Mouse (Mus musculus) lung, embryonic 14.5 days (tissue): ENCODE measurements around the gene Pgrmc2. TPM values are rescaled to one million over a fixed set of nuclear protein-coding genes. Genes with fewer than 3 reads are reported as not detected.
A peak's percentile ranks its signal among the peaks of the same experiment; 100 is the strongest.

Experiments
- ATAC-seq: fragments of 200-750 bp; cut with Nextera tagmentation; 2 replicates; pipeline ENCODE4 v1.8.0; 2017; ENCODE audit warnings: mild to moderate bottlenecking, moderate TSS enrichment, moderate library complexity; ENCODE audit not compliant: insufficient read depth
- DNase-seq: peaks from one replicate; pipeline ENCODE4 v3.0.0-alpha.2; 2015
- H3K27ac ChIP-seq: fragments of 300-500 bp; sonication (generic); 2 replicates; pipeline ENCODE4 v1.5.1; 2014; ENCODE audit warnings: low read depth, mild to moderate bottlenecking, moderate library complexity
- H3K27me3 ChIP-seq: fragments of 300-500 bp; sonication (generic); 2 replicates; pipeline ENCODE4 v1.6.1; 2014; ENCODE audit warnings: low read length, control low read depth; ENCODE audit not compliant: insufficient read depth
- H3K36me3 ChIP-seq: fragments of 300-500 bp; sonication (generic); 2 replicates; pipeline ENCODE4 v1.6.1; 2014; ENCODE audit warnings: control low read depth; ENCODE audit not compliant: insufficient read depth
- H3K4me1 ChIP-seq: fragments of 300-500 bp; sonication (generic); 2 replicates; pipeline ENCODE4 v1.6.1; 2014; ENCODE audit warnings: antibody characterized with exemption, control low read depth; ENCODE audit not compliant: insufficient read depth
- H3K4me2 ChIP-seq: fragments of 300-500 bp; sonication (generic); 2 replicates; pipeline ENCODE4 v1.6.1; 2014; ENCODE audit warnings: mild to moderate bottlenecking
- H3K4me3 ChIP-seq: fragments of 300-500 bp; sonication (generic); 2 replicates; pipeline ENCODE4 v1.5.1; 2014; ENCODE audit warnings: low read depth, low read length
- H3K9ac ChIP-seq: fragments of 300-500 bp; sonication (generic); 2 replicates; pipeline ENCODE4 v1.6.1; 2014
- H3K9me3 ChIP-seq: fragments of 300-500 bp; sonication (generic); 2 replicates; pipeline ENCODE4 v1.6.1; 2016; ENCODE audit warnings: low read depth, low read length, control low read depth
- CTCF ChIP-seq: IDR thresholded peaks from 2 replicates; pipeline ENCODE4 v1.5.1; 2016; ENCODE audit warnings: antibody characterized with exemption, low read depth
- WGBS: fragments of 180-500 bp; shearing (Covaris S2); extraction: QIAGEN DNeasy Blood & Tissue Kit; methylation state at CpG from one replicate; pipeline ENCODE4 v1.1.7; 2014; 5-methylcytosine and 5-hydroxymethylcytosine counted together
- polyA plus RNA-seq: library from polyadenylated mRNA; unstranded; fragments of >200 nt; fragmentation: Nextera tagmentation; extraction: Ambion mirVana; gene quantifications from 2 replicates; pipeline ENCODE4 v1.2.1, GENCODE M21; 2014

Pgrmc2 gene
- polyA plus RNA-seq: 22.1 and 26.5 TPM in 2 replicates

DNA sequence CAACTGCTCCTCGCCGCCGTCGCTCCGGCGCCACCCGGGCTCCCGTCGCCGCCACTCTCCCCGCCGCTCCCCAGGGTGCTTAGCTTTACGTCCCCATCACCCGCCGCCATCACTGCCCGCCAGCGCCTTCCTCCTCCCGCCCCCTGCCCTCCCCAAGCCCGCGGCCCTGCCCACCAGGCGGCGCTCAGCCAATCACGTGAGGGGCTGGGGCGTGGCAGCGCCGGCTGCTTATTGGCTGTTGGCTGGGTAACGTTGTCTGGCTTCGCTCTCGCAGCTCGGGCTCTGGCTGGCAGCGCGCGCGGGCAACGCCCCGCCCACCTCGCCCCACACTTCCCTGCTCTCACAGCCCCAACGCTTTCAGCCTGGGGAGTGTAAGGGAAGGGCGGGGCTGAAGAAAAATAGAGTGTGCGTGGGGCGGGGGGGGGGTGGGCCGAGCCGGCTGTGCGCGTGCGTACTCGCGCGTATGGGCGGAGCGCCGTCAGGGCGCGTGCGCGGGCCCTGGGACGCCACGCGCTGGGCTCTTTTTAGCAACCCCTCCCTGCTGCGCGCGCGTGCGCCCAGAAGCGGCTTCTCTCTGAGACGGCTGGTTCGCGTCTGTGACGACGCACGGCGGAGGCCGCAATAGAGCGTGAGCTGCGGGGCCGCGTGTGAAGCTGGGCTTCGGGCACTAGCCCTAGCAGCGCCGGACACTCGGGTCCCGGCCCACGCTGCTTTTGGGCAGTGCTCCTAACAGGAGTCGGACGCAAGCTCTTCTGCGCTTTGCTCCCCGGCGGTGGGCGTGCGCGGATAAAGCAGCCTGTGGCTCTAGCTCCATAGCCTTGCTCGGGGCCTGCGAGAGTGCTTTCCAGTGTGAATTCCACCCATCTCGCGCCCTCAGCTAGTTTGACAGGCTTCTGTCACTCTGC is at the start of gene Pgrmc2:
Pgrmc2 (minus strand) TSS at position 162 of the 905 bp plus-strand sequence.
- under 1% methylated on average over 79 of the region's 95 CpGs for WGBS

DNA sequence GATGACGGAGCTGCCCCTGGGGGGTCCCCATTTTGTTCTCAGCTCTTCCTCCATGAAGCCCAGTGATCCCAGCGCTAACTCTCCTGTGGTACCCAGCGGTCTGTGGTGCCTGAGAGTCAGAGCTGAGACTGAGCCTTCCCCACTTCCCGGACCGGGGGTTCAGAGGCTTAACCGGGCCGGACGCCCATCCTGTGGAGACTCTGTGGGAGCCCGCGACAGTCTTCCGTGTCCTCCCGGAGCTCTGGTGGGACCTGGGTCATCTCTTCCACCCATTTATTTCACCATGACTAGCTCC is 41.1 kb upstream of the Pgrmc2 start:
- H3K9ac ChIP-seq: no peak overlapping the region
- no peak for TF ChIP-seq CTCF

More for the DNA sequence above, at the start of gene Pgrmc2:
- peak within 1 kb of the TSS; percentile 74 for H3K4me3 ChIP-seq
- DNase-seq (peak; percentile 98), ATAC-seq (peak; percentile 97)
- peak within 1 kb of the TSS; percentile 75 for H3K9ac ChIP-seq
- H3K4me1 ChIP-seq: 0 out of 2 replicates have a peak, but pooled peaks cover 3% of the 10 kb centered on the region
- no peaks in the 10 kb centered on the region for H3K27me3 ChIP-seq
- no peaks in the 10 kb centered on the region for H3K36me3 ChIP-seq
- H3K9me3 ChIP-seq: no peaks in the 10 kb centered on the region
- H3K4me2 ChIP-seq: peak within 1 kb of the TSS; percentile 90
- peak; percentile 54 for TF ChIP-seq CTCF
- peak within 1 kb of the TSS; percentile 89 for H3K27ac ChIP-seq

DNA sequence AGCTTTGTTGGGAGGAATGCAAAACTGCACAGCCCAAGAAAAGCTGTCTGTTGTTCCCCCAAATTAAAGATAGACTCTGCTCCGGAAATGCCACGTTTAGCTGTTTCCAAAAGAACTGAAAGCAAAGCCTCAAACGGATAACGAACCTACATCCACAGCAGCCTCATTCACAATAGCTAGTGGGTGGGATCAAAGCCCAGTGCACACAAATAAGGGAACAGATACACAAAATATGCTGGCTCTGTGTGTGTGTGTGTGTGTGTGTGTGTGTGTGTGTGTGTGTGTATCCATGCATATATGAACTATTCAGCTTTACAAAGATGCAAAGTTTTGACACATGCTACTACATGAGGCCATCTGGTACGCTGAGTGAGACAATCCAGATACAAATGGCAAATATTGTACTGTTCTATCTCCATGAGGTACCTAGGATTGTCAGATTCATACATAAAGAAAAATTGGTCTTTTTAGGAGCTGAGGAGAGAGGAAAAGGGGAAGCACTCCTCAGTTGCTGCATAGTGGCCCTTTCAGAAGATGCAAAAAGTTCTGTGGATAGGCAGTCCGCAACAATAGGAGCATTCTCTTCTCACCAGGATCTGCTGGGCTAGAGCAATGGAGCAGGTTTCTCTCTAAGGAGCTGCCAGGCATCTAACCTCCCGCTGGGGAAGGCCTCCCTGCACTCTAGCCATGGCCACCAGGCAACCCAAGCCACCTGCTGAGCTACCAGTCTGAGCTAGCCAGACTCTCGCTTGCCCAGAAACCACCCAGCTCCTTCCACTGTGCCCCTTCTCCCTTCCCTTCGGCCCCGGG is 40.5 kb upstream of the Pgrmc2 start:
- Histone ChIP-seq H3K4me2 (no peak overlapping the region), H3K36me3 (no peaks in the 10 kb centered on the region), H3K9ac (no peak overlapping the region), H3K4me3 (no peak overlapping the region), H3K9me3 (no peaks in the 10 kb centered on the region), H3K27me3 (peaks cover 4% of the 10 kb centered on the region; the same call in 1 of the 2 replicates), H3K27ac (no peak overlapping the region), H3K4me1 (no peaks in the 10 kb centered on the region)
- ATAC-seq (no peak), DNase-seq (no peak)
- TF ChIP-seq CTCF: no peak
- 32% methylated on average over 10 of the region's 10 CpGs for WGBS

More for the DNA sequence above, 41.1 kb upstream of the Pgrmc2 start:
- Histone ChIP-seq H3K27me3 (peaks cover 4% of the 10 kb centered on the region; the same call in 1 of the 2 replicates), H3K27ac (no peak overlapping the region), H3K9me3 (no peaks in the 10 kb centered on the region), H3K4me3 (no peak overlapping the region), H3K4me2 (no peak overlapping the region), H3K36me3 (no peaks in the 10 kb centered on the region), H3K4me1 (no peaks in the 10 kb centered on the region)
- 22% methylated on average over 12 of the region's 12 CpGs for WGBS
- ATAC-seq (no peak), DNase-seq (no peak)

- no peak for DNase-seq
- WGBS: 45% methylated on average over 5 of the region's 5 CpGs
- Histone ChIP-seq H3K27ac (no peak overlapping the region), H3K27me3 (no peaks in the 10 kb centered on the region), H3K36me3 (no peaks in the 10 kb centered on the region), H3K4me2 (no peak overlapping the region), H3K4me1 (no peaks in the 10 kb centered on the region), H3K9ac (no peak overlapping the region), H3K4me3 (no peak overlapping the region), H3K9me3 (no peaks in the 10 kb centered on the region)
- no peak; the same call in 1 of the 2 replicates for ATAC-seq
- TF ChIP-seq CTCF: no peak
Observed at GRCm38 (mm10) chr3:41118173-41118572, 35.3 kb upstream of the Pgrmc2 start.

DNA sequence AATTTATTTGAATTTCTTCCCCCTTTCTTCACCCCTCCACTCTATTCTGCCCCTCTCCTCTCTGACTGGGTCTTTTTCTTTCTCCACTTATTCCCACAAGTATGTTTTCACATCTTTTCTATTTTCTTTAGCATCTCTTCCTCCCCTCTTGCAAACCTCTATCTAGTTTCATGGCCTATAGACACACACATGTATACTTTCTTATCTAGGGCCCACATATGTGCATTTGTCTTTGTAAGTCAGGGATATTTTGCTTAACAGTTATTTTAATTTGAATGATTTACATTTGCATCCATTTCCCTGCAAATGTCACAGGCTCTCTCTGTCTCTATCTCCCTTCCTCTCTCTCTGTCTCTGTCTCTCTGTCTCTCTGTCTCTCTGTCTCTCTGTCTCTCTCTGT is 34.6 kb upstream of the Pgrmc2 start:
- H3K27me3 ChIP-seq: no peaks in the 10 kb centered on the region
- H3K27ac ChIP-seq: no peak overlapping the region
- H3K9ac ChIP-seq: no peak overlapping the region
- H3K36me3 ChIP-seq: no peaks in the 10 kb centered on the region
- no peaks in the 10 kb centered on the region for H3K4me1 ChIP-seq
- no peak for TF ChIP-seq CTCF
- no peak overlapping the region for H3K4me2 ChIP-seq
- H3K4me3 ChIP-seq: no peak overlapping the region
- no peak for ATAC-seq
- H3K9me3 ChIP-seq: no peaks in the 10 kb centered on the region
- no peak for DNase-seq

- Histone ChIP-seq H3K4me1 (no peaks in the 10 kb centered on the region), H3K9ac (no peak overlapping the region), H3K4me3 (no peak overlapping the region), H3K36me3 (no peaks in the 10 kb centered on the region), H3K9me3 (no peaks in the 10 kb centered on the region), H3K27me3 (no peaks in the 10 kb centered on the region), H3K4me2 (no peak overlapping the region), H3K27ac (no peak overlapping the region)
- no peak for TF ChIP-seq CTCF
- ATAC-seq (no peak), DNase-seq (no peak)
- WGBS: 59% methylated on average over 5 of the region's 5 CpGs
Observed at GRCm38 (mm10) chr3:41113186-41113585, 30.3 kb upstream of the Pgrmc2 start.

DNA sequence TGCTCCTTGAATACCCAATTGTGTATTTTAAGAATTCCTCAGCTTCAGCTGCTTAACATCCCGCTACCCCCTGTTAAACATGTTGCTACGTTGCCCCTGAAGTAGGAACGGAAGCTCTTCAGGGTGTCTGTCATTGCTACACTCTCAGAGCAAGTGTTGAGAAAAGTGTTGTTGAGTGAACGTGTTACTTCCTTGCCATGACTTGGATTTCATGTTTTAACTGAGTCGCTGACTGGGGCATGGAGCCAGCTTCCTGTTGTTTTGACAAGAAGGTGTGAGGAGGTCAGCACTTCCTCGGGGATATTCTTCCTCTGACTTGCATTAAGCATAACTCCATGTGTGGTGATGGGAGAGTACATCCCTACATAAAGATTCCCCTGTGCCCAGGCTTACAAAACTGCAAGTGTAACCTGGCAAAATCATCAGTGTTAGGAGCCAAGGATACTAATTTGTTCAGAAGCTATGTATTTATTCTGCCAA is 25.5 kb upstream of the Pgrmc2 start:
- H3K4me1 ChIP-seq: no peaks in the 10 kb centered on the region
- H3K27me3 ChIP-seq: no peaks in the 10 kb centered on the region
- H3K9ac ChIP-seq: no peak overlapping the region
- H3K4me2 ChIP-seq: peak overlapping the region; percentile 19; the same call in 1 of the 2 replicates
- H3K4me3 ChIP-seq: no peak overlapping the region
- DNase-seq: peak; percentile 60
- no peak overlapping the region for H3K27ac ChIP-seq
- H3K36me3 ChIP-seq: no peaks in the 10 kb centered on the region
- WGBS: 8% methylated on average over 6 of the region's 6 CpGs
- ATAC-seq: 0 out of 2 replicates have a peak, but pooled peaks have one; percentile 44
- H3K9me3 ChIP-seq: no peaks in the 10 kb centered on the region
- no peak for TF ChIP-seq CTCF
